Mouse (Mus musculus) cortical plate, adult 2 months (tissue): ENCODE measurements at regions not wholly inside any gene's neighbourhood (a gene's known extent, or its start where the extent isn't known, plus 50 kb on each side); places are given as distances from the start of the nearest gene placed in this dataset.

Experiments used
- H3K27ac ChIP-seq: fragments of 200-500 bp; 2 replicates; pipeline ENCODE4 v1.5.1; 2012; ENCODE audit warnings: low read length, control low read depth, inconsistent platforms; ENCODE audit not compliant: insufficient read depth
- H3K4me1 ChIP-seq: fragments of 200-500 bp; 2 replicates; pipeline ENCODE4 v1.6.1; 2011; ENCODE audit warnings: low read length; ENCODE audit not compliant: control insufficient read depth, insufficient read depth
- H3K4me3 ChIP-seq: fragments of 200-500 bp; 2 replicates; pipeline ENCODE4 v1.5.1; 2011; ENCODE audit warnings: mild to moderate bottlenecking, low read length, control low read depth; ENCODE audit not compliant: insufficient read depth
- CTCF ChIP-seq: fragments of 200-500 bp; IDR thresholded peaks from 2 replicates; pipeline ENCODE4 v1.5.1; 2011; ENCODE audit warnings: mild to moderate bottlenecking, control low read depth, low read length; ENCODE audit not compliant: insufficient read depth; ENCODE audit errors: extremely low read depth
- POLR2A ChIP-seq: fragments of 200-500 bp; IDR thresholded peaks from 2 replicates; pipeline ENCODE4 v1.6.1; 2011; ENCODE audit warnings: mild to moderate bottlenecking, low read length, control low read depth; ENCODE audit not compliant: insufficient read depth; ENCODE audit errors: extremely low read depth

GRCm38 (mm10) chr11:20941546-20941945 is 110.7 kb upstream of the Lgalsl start:
- Histone ChIP-seq H3K4me1 (no peaks in the 10 kb centered on the region), H3K4me3 (no peak overlapping the region), H3K27ac (no peak overlapping the region)
- TF ChIP-seq CTCF (no peak), POLR2A (no peak)

- Histone ChIP-seq H3K27ac (no peak overlapping the region), H3K4me1 (no peaks in the 10 kb centered on the region), H3K4me3 (no peak overlapping the region)
- TF ChIP-seq POLR2A = no peak
- no peak for TF ChIP-seq CTCF
Observed at GRCm38 (mm10) chr11:20955561-20955960, 124.7 kb upstream of the Lgalsl start.

GRCm38 (mm10) chr11:20957766-20958165 is 126.9 kb upstream of the Lgalsl start:
- Histone ChIP-seq H3K27ac (peak overlapping the region; percentile 37; the same call in 1 of the 2 replicates), H3K4me1 (no peaks in the 10 kb centered on the region), H3K4me3 (no peak overlapping the region)
- TF ChIP-seq POLR2A (no peak), CTCF (no peak)

GRCm38 (mm10) chr11:20958233-20958632 is 127.4 kb upstream of the Lgalsl start:
- Histone ChIP-seq H3K4me1 (no peaks in the 10 kb centered on the region), H3K4me3 (no peak overlapping the region), H3K27ac (peak overlapping the region; percentile 37; the same call in 1 of the 2 replicates)
- TF ChIP-seq CTCF (no peak), POLR2A (no peak)

- H3K4me3 ChIP-seq = no peak overlapping the region
- H3K4me1 ChIP-seq = no peaks in the 10 kb centered on the region
- H3K27ac ChIP-seq = no peak overlapping the region
- no peak for TF ChIP-seq CTCF
- TF ChIP-seq POLR2A = no peak
Observed at GRCm38 (mm10) chr11:20960066-20960465, 129.2 kb upstream of the Lgalsl start.

GRCm38 (mm10) chr11:20960750-20961149 is 129.9 kb upstream of the Lgalsl start:
- Histone ChIP-seq H3K4me3 (no peak overlapping the region), H3K4me1 (no peaks in the 10 kb centered on the region), H3K27ac (no peak overlapping the region)
- TF ChIP-seq POLR2A (no peak), CTCF (no peak)

GRCm38 (mm10) chr11:20961626-20962025 is 129.5 kb upstream of the Peli1 start:
- H3K4me3 ChIP-seq = no peak overlapping the region
- no peak for TF ChIP-seq CTCF
- TF ChIP-seq POLR2A = no peak

GRCm38 (mm10) chr11:20965575-20966239 is 125.4 kb upstream of the Peli1 start:
- Histone ChIP-seq H3K4me3 (no peak overlapping the region), H3K27ac (no peak overlapping the region), H3K4me1 (no peaks in the 10 kb centered on the region)
- TF ChIP-seq POLR2A (no peak), CTCF (no peak)

More at GRCm38 (mm10) chr11:20961626-20962025, 129.5 kb upstream of the Peli1 start:
- Histone ChIP-seq H3K4me1 (no peaks in the 10 kb centered on the region), H3K27ac (no peak overlapping the region)

- Histone ChIP-seq H3K27ac (no peak overlapping the region), H3K4me1 (no peaks in the 10 kb centered on the region), H3K4me3 (no peak overlapping the region)
- no peak for TF ChIP-seq CTCF
- no peak for TF ChIP-seq POLR2A
Observed at GRCm38 (mm10) chr11:20967321-20967984, 123.6 kb upstream of the Peli1 start.

- no peak for TF ChIP-seq CTCF
- no peak for TF ChIP-seq POLR2A
- Histone ChIP-seq H3K4me1 (no peaks in the 10 kb centered on the region), H3K4me3 (no peak overlapping the region), H3K27ac (no peak overlapping the region)
Observed at GRCm38 (mm10) chr11:20968341-20968740, 122.8 kb upstream of the Peli1 start.
